Comparison of ENCODE assay signal across 8 mouse cellular contexts in the genomic region with DNA sequence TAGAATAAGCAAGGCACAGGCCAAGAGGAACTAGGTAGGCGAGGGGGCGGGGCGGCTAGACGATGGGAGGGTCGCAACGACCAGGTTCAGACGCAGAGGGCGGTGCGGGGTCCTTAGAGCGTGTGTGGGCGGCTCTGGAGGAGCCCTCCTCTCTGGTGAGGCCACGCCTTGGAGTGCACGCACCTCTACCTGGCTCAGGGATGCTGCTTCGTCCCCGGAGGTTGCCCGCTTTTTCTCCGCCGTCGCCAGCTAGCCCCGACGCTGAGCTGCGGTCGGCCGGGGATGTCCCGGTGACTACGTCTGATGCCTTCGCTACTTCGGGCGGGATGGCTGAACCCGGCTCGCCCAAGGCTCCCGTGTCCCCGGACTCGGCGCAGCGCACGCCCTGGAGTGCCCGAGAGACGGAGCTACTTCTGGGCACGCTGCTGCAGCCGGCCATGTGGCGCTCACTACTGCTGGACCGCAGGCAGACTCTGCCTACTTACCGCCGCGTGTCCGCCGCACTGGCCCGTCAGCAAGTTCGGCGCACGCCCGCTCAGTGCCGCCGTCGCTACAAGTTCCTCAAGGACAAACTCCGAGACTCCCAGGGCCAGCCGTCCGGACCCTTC. TPM values are rescaled to one million over a fixed set of nuclear protein-coding genes. Genes with fewer than 3 reads are reported as not detected.
DNase-seq lines count a peak whose midpoint lies in the region; ATAC-seq lines count a peak whose summit lies in the region.

A gene (plus strand): TSS at position 116 of the 608 bp plus-strand sequence.

- H3K9ac ChIP-seq in midbrain, embryonic 11.5 days (ENCODE audit: low read length), result no peak within 1 kb of the TSS

- H3K9me3 ChIP-seq in midbrain, embryonic 11.5 days (ENCODE audit: control insufficient read depth, low read length), result no peaks in the 10 kb centered on the region

- H3K4me1 ChIP-seq in brown adipose tissue, adult 24 weeks (ENCODE audit: control insufficient read depth, insufficient read depth, insufficient read length, low read length), result no peaks in the 10 kb centered on the region
- 0 out of 2 replicates have a peak, but pooled peaks cover 2% of the 10 kb centered on the region for H3K4me1 ChIP-seq in midbrain, embryonic 11.5 days (ENCODE audit: control insufficient read depth, insufficient read depth, low read length)

- peak within 1 kb of the TSS; percentile 36 for H3K4me2 ChIP-seq in midbrain, embryonic 11.5 days

- H3K36me3 ChIP-seq in midbrain, embryonic 11.5 days (ENCODE audit: control insufficient read depth, insufficient read depth, low read length), result no peaks in the 10 kb centered on the region

- no peak within 1 kb of the TSS for H3K27ac ChIP-seq in brown adipose tissue, adult 24 weeks (replicated peaks; ENCODE audit: low read depth, low read length)
- no peak within 1 kb of the TSS for H3K27ac ChIP-seq in midbrain, embryonic 11.5 days (ENCODE audit: low read depth, low read length)

- DNase-seq in right cerebral cortex, postnatal 4 days, result peak; percentile 15
- no peak for DNase-seq in right cerebral cortex, postnatal 14 days
- peak; percentile 18 to 28 for DNase-seq in heart, postnatal 10 days
- peak; percentile 45 to 60 for DNase-seq in kidney, postnatal 4 days
- peak; percentile 94 for DNase-seq in midbrain, embryonic 11.5 days (ENCODE audit: low spot score, missing footprints)
- DNase-seq in urinary bladder, postnatal 25 days (ENCODE audit: low spot score), result peak; percentile 21
- no peak for DNase-seq in cerebellum, adult 9-11 months

- intact Hi-C loops in heart, postnatal 10 days (cut with DNase I), result no loop called here

- H3K4me3 ChIP-seq in brown adipose tissue, adult 24 weeks (ENCODE audit: insufficient read depth, low read depth, low read length), result peak within 1 kb of the TSS; percentile 33
- peak within 1 kb of the TSS; percentile 31 for H3K4me3 ChIP-seq in midbrain, embryonic 11.5 days (ENCODE audit: low read depth, low read length)

- peak; percentile 52; the same call in 1 of the 2 replicates for ATAC-seq in midbrain, embryonic 11.5 days (ENCODE audit: low FRiP score)

- peaks cover 71% of the 10 kb centered on the region for H3K27me3 ChIP-seq in midbrain, embryonic 11.5 days (ENCODE audit: control insufficient read depth, insufficient read depth, low read length)

- WGBS in midbrain, embryonic 11.5 days, result under 1% methylated on average over 58 of the region's 59 CpGs

RNA-seq across cellular contexts. Expression of the gene that starts here (rescaled TPM):
- not detected in 2 replicates for polyA plus RNA-seq in brown adipose tissue, adult 24 weeks (2012; ENCODE audit: insufficient read depth, insufficient read length, missing spikeins)
- total RNA-seq in heart, postnatal 10 days (2021), result not detected
- not detected in 2 replicates for polyA plus RNA-seq in midbrain, embryonic 11.5 days (2014; fragmentation: Nextera tagmentation; extraction: Ambion mirVana)

Comparison
In these comparisons a context has a peak if more than half of its experiments do, and no peak if none do; other contexts are left out.
1. DNase-seq: peak in right cerebral cortex, postnatal 4 days (single experiment), kidney, postnatal 4 days (2 of 2) and urinary bladder, postnatal 25 days (single experiment); none in right cerebral cortex, postnatal 14 days (single experiment) and cerebellum, adult 9-11 months (single experiment).
2. Peak in DNase-seq in heart, postnatal 10 days; RNA of the gene not detected or under 1 TPM.
3. Peak in DNase-seq, ATAC-seq, H3K4me3 ChIP-seq and H3K4me2 ChIP-seq in midbrain, embryonic 11.5 days; RNA of the gene not detected or under 1 TPM.